Mouse (Mus musculus) kidney, adult 2 months (tissue): ENCODE results near the gene Rufy2. TPM values are rescaled to one million over a fixed set of nuclear protein-coding genes. Genes with fewer than 3 reads are reported as not detected.

Experiments
- DNase-seq: peaks from one replicate; pipeline ENCODE4 v3.0.0; 2021
- H3K27ac ChIP-seq: fragments of 200-500 bp; 2 replicates; pipeline ENCODE4 v1.5.1; 2012; ENCODE audit warnings: low read depth, low read length, control low read depth, inconsistent platforms; ENCODE audit not compliant: insufficient read depth
- H3K27me3 ChIP-seq: fragments of 200-500 bp; replicated peaks from 2 replicates; pipeline ENCODE4 v1.6.1; 2012; ENCODE audit warnings: mild to moderate bottlenecking, moderate library complexity, low read length, inconsistent platforms; ENCODE audit not compliant: control insufficient read depth, insufficient read depth
- H3K36me3 ChIP-seq: fragments of 200-500 bp; 2 replicates; pipeline ENCODE4 v1.6.1; 2012; ENCODE audit warnings: mild to moderate bottlenecking, moderate library complexity, low read length, inconsistent platforms; ENCODE audit not compliant: control insufficient read depth, insufficient read depth
- H3K4me1 ChIP-seq: fragments of 200-500 bp; 2 replicates; pipeline ENCODE4 v1.6.1; 2011; ENCODE audit warnings: low read length; ENCODE audit not compliant: control insufficient read depth, insufficient read depth
- H3K4me3 ChIP-seq: fragments of 200-500 bp; 2 replicates; pipeline ENCODE4 v1.5.1; 2011; ENCODE audit warnings: mild to moderate bottlenecking, low read depth, low read length, control low read depth; ENCODE audit not compliant: insufficient read depth
- CTCF ChIP-seq: fragments of 200-500 bp; conservative IDR thresholded peaks from 2 replicates; pipeline ENCODE4 v1.5.1; 2011; ENCODE audit warnings: low read depth, mild to moderate bottlenecking, control low read depth, low read length, moderate library complexity, mixed read lengths; ENCODE audit not compliant: insufficient read depth, insufficient read length
- POLR2A ChIP-seq: fragments of 200-500 bp; IDR thresholded peaks from one replicate; pipeline ENCODE4 v1.6.1; 2011; ENCODE audit warnings: low read depth, low read length, control low read depth
- WGBS: fragments of 180-500 bp; shearing (Covaris S2); methylation state at CpG from one replicate; pipeline ENCODE4 v1.1.7; 2018; 5-methylcytosine and 5-hydroxymethylcytosine counted together
- polyA plus RNA-seq: library from polyadenylated mRNA; depleted of rRNA; stranded (reverse); fragments of >200 nt; gene quantifications from 2 replicates; pipeline ENCODE4 v1.2.3, GENCODE M21; 2012

Rufy2 gene
- polyA plus RNA-seq, 1 experiment = 4.0 TPM

GRCm38 (mm10) chr10:63014168-63014567 lies 34.1 kb downstream of the Rufy2 start:
- Histone ChIP-seq H3K27ac (no peak overlapping the region), H3K36me3 (peaks cover 16% of the 10 kb centered on the region), H3K4me1 (0 out of 2 replicates have a peak, but pooled peaks cover 2% of the 10 kb centered on the region), H3K4me3 (no peak overlapping the region), H3K27me3 (no peaks in the 10 kb centered on the region)
- DNase-seq = no peak
- 92% methylated on average over 9 of the region's 9 CpGs for WGBS
- TF ChIP-seq CTCF (no peak), POLR2A (no peak)

DNA sequence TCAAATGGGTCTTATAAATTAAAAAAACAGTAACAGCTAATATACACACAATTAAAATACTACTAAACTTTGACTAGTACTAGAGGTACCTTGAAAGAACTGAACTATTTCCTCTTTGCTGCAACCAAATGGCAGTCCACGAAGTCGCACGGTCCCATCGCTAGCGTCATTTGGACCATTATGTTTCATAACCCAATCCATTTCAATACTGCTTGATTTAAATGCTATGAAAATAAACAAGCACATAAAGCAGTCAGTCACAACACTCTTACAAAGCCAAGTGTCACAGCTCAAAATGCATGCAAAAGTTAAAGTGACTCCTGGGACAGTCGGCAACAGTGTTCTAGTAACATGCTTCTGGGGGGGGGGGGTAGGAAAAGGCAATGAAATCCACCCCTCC lies 39.3 kb downstream of the Rufy2 start:
- no peak overlapping the region for H3K27ac ChIP-seq
- peaks cover 14% of the 10 kb centered on the region for H3K36me3 ChIP-seq
- TF ChIP-seq CTCF = no peak
- TF ChIP-seq POLR2A = no peak
- no peak overlapping the region for H3K4me3 ChIP-seq
- H3K27me3 ChIP-seq = no peaks in the 10 kb centered on the region
- peaks cover 8% of the 10 kb centered on the region; the same call in 1 of the 2 replicates for H3K4me1 ChIP-seq
- WGBS = 64% methylated on average over 6 of the region's 6 CpGs
- peak; percentile 5 for DNase-seq

- peak overlapping the region; percentile 35 for H3K4me3 ChIP-seq
Measured at GRCm38 (mm10) chr10:63021702-63022101, 41.7 kb downstream of the Rufy2 start.

DNA sequence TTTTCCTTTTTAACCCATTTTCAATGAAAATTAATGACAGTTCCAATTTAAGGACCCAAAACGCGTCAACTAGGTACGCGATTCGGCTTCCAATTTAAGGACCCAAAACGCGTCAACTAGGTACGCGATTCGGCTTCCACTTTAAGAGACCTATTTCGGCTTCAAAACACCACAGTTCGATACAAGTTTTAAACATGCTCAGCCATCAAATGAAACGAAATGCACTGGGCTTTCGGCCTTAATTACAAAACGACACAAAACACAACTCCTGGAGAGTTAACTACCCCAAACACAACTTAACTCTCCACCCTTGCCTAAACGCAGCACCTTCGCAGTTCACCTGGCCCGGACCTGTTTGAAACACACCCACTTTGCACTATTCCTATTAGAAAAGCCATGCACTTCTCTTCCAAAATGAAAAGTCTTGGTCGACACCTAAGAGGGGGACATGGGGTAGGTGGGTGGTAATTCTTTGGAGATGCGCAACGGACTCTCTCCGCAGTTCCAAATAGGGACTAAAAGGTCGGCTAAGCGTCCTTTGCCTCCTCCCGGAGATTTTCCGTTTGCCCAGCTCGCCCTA lies 42.6 kb downstream of the Rufy2 start:
- peak; percentile 26 for DNase-seq
- Histone ChIP-seq H3K27me3 (no peaks in the 10 kb centered on the region), H3K27ac (peak overlapping the region; percentile 99), H3K4me1 (peaks cover 8% of the 10 kb centered on the region), H3K36me3 (peaks cover 4% of the 10 kb centered on the region), H3K4me3 (peak overlapping the region; percentile 92)
- TF ChIP-seq POLR2A = no peak
- no peak for TF ChIP-seq CTCF
- whole genome bisulfite sequencing = under 1% methylated on average over 27 of the region's 27 CpGs

More at GRCm38 (mm10) chr10:63021702-63022101, 41.7 kb downstream of the Rufy2 start:
- Histone ChIP-seq H3K36me3 (peaks cover 8% of the 10 kb centered on the region), H3K4me1 (peaks cover 8% of the 10 kb centered on the region), H3K27ac (no peak overlapping the region), H3K27me3 (no peaks in the 10 kb centered on the region)
- no peak for DNase-seq
- no peak for TF ChIP-seq CTCF
- no peak for TF ChIP-seq POLR2A
- WGBS = 24% methylated on average over 4 of the region's 4 CpGs

DNA sequence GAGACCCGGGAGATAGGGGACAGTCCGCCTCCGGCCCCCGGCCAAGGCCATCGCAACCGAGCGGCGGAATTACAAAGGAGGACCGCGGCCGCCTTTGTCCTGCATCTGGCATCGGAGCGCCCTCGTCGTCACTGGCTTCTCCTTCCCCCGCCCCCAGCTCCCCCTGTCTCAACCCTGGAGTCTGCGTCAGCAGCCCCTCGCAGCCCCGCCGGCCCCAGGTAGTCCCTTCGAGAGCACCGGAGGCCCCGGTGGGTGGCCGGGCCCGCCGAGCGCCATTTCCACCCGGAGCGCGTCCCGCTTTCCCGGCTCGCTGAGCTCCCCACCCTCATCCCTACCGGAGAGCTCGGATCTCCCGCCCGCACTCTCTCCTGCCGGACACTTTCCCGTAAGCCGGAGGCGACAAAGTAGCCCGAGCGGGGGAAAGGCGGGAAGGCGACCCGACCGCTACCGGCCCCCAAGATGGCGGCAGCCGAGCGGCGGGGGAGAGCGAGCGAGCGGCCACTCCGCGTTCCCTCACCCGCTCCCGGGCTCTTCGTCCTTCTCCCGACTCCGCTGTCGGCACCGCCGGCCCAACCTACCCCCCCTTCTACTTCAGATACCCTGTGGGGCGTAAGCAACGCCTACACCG lies 43.2 kb downstream of the Rufy2 start:
- Histone ChIP-seq H3K27me3 (no peaks in the 10 kb centered on the region), H3K27ac (peak overlapping the region; percentile 99), H3K4me3 (peak overlapping the region; percentile 92), H3K4me1 (peaks cover 8% of the 10 kb centered on the region), H3K36me3 (no peaks in the 10 kb centered on the region)
- no peak for TF ChIP-seq POLR2A
- WGBS = under 1% methylated on average over 67 of the region's 68 CpGs
- DNase-seq = peak; percentile 65

GRCm38 (mm10) chr10:63023749-63024579 lies 43.9 kb downstream of the Rufy2 start, which contains the start of the genes Hnrnph3 and Pbld2:
Gene Hnrnph3 (minus strand): TSS chr10:63024217.
Gene Pbld2 (plus strand): TSS chr10:63024315.
- Histone ChIP-seq H3K27ac (peak within 1 kb of the TSS; percentile 99), H3K36me3 (no peaks in the 10 kb centered on the region), H3K4me1 (peaks cover 6% of the 10 kb centered on the region), H3K4me3 (peak within 1 kb of the TSS; percentile 92), H3K27me3 (no peaks in the 10 kb centered on the region)
- peak; percentile 99 for DNase-seq
- WGBS = under 1% methylated on average over 69 of the region's 69 CpGs
- peak; percentile 49 for TF ChIP-seq POLR2A
- TF ChIP-seq CTCF = no peak

DNA sequence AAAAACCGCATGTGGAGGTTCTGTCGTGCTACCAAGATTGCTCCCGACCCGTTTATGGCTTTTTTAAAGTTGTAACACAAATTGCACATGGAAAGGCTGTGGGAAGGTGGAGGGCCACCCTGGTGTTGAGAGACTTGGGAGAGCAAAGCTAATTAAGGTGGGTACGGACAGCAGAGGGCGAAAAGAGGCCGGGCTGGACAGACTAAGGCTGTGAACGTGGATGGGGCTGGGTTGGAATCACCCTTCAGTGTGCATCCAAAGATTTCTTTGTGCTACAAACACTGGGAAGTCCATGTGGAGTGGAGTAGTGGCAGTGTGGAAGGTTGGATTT lies 44.5 kb downstream of the Rufy2 start:
- no peaks in the 10 kb centered on the region for H3K36me3 ChIP-seq
- H3K4me1 ChIP-seq = peaks cover 6% of the 10 kb centered on the region
- WGBS = under 1% methylated on average over 8 of the region's 8 CpGs
- no peaks in the 10 kb centered on the region for H3K27me3 ChIP-seq
- peak overlapping the region; percentile 60 for H3K4me3 ChIP-seq
- TF ChIP-seq CTCF = peak; percentile 64
- no peak for TF ChIP-seq POLR2A
- peak; percentile 86 for DNase-seq
- peak overlapping the region; percentile 89 for H3K27ac ChIP-seq
